Mouse (Mus musculus): ENCODE results near the gene Otulinl. TPM values are rescaled to one million over a fixed set of nuclear protein-coding genes. Genes with fewer than 3 reads are reported as not detected.
A peak's percentile ranks its signal among the peaks of the same experiment; 100 is the strongest.

Gene Otulinl
- total RNA-seq, 2 experiments from 2014 or later, result 28.3 to 29.5 TPM

- peak; percentile 51 to 54 for DNase-seq (ENCODE audit: low spot score in 2 of 2)
- intact Hi-C loops (cut with DNase I), result no loop called here
These were observed 56.1 kb downstream of the Otulinl start for GRCm38 (mm10) chr15:27625014-27625889.

DNA sequence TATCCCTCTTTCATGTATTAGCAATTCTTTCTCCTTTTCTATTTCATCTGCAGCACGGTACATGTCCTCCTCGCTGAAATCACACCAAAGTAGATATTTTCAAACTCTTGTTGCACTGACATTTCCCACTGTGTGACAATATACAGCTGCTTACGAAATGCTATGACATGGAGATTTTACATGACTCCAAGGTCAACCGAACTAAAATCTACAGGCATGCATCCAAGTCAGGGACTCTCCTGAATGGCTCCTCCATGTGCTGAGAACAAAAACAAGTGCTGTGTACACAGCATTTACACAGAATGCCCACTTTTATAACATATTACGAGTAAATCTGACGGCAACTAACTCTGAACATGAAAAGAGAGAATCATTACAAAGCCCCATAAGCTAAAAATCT lies 58.1 kb downstream of the Otulinl start:
- intact Hi-C loops (cut with DNase I), result no loop called here
- no peak for DNase-seq (ENCODE audit: low spot score in 2 of 2)

DNA sequence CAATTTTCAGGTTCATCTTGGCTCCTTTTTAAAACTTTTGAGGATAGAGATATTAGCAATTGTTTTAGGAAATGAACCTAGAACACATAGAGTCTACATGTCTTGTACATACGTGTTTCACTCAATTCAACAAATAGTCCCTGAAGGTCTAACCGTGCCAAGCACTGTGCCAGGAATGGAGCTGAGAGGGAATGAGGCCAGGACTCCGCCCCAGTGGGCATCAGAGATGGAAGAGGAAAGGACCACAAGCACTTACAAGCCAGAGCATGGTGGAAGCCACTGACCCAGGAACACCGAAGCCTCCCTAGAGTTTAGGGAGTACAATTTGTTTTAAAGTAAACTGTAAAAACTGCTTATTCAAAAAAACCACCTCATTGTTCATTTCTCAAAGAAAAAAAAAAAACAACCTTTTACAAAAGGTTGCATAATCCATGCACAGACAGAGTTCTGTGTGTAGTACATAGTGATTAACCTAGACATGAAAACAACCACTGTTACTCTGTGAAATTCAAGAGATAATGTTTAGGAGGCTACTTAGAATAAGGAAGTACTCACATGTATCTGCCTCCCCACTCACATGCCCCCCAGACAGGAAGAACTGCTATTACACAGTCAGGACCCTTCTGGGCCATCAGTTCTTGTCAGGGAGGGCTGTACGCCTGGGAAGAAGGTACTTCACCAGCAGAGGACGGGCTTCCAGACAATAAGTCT lies 60.7 kb downstream of the Otulinl start:
- DNase-seq (ENCODE audit: low spot score in 2 of 2), result no peak
- intact Hi-C loops (cut with DNase I), result no loop called here

DNA sequence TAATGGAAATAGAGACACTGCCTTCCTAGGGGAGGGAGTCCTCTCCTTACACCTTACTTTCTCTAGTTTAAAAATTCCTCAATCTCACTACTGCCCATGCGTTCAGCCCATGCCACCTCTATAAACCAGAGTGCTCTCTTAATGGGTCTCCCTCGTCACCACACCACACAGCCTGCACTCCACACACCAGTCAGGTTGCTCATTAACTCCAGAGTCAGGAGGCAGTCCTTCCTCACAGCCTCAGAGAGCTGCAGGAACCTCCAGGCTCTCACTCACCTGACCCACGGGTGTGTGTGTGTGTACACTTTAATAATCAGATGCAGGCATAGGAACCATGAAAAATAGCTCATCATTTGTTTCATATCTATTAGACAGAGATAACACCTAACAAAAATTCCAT lies 61.7 kb downstream of the Otulinl start:
- intact Hi-C loops (cut with DNase I), result no loop called here

DNA sequence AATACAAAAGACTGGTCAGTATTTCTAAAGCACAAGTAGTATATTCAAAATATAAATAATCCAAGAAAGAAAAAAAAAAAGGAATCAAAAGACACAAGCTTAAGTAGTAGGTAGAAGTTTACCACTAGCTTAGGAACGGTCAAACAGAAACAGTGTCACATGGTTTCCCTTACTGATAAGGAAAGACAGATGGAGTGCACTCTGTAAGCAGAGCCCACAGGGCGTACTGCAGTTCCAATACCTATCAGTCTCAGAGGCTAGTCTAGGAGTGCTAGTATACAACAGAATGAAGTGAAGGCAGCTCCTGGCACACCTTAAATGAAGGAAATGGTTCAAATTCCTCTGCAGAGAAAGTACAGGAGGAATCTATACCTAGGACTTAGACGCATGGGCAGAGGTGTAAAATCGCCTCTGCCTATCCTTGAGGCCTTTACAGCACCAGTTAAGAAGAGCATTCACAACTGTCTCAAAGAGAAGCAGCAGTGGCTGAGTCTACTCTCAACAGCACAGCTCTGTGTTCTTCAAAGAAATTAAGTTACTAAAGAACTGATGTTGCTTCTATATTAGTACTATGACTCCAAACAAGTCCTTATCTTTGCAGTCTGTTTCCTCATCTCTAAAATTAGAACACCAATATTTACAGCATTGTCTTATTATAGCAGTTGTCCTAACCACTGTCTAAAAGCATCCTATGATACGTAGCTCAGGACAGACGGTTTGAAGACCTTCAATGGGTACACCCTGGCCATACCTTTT lies 62.4 kb downstream of the Otulinl start:
- intact Hi-C loops (cut with DNase I), result no loop called here
- no peak for DNase-seq (ENCODE audit: low spot score in 2 of 2)

More for the DNA sequence above, 61.7 kb downstream of the Otulinl start:
- no peak for DNase-seq (ENCODE audit: low spot score in 2 of 2)

DNA sequence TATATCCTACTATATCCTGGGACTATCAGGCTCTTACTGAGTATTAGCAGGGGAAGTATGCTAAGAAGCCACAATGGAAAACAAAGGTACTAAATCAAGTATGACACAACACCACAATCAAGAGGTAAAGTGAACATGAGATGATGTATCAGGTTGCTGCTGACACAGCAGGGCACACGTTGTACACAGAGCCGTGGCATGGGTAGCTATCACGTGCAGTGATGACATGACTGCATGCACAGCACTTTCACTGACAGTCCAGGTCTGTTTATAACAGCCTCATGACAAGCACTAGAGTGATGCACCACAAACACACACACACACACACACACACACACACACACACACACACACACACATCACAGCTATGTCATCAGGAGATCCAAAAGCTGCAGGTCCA lies 64.2 kb downstream of the Otulinl start:
- DNase-seq (ENCODE audit: low spot score in 2 of 2), result no peak
- intact Hi-C loops (cut with DNase I), result no loop called here

- DNase-seq (ENCODE audit: low spot score in 2 of 2), result no peak
These were observed 65.2 kb downstream of the Otulinl start for GRCm38 (mm10) chr15:27616159-27616558.

GRCm38 (mm10) chr15:27613255-27613654 lies 68.1 kb downstream of the Otulinl start:
- intact Hi-C loops (cut with DNase I), result loop anchor here (2.0 kb wide), 1 partner anchor 288 kb away; no protein-coding TSS in a partner anchor
- no peak for DNase-seq (ENCODE audit: low spot score in 2 of 2)

More at GRCm38 (mm10) chr15:27616159-27616558, 65.2 kb downstream of the Otulinl start:
- intact Hi-C loops (cut with DNase I), result no loop called here

DNA sequence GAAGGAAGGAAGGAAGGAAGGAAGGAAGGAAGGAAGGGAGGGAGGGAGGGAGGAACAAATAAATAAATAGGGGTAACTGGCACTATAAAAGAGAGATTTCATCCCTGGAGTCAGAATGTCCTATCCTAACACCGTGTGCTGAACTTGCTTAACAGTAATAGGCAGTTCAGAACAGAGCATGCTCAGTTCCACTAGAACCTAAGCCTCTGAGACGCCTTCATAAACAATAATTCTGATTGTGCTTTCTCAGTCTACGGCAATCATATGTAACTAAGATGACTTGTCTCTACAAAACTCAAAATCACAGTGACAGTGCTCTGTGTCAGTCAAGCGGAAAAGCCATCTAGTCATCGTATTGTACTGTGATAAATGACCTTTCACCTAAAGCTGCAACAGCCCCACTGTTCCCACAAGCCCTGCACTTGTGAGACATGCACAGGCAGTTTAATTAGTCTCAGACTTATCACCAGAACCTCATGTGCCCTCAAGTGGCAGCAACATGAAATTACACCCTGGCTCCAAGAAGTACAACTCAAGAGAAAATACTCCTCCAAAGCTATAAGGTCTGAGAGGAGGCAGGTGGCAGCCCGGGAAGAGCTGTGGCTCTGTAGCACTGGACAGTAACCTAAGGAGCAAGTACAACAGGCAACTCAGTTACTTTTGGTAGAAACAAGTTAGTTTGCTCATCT lies 68.7 kb downstream of the Otulinl start:
- intact Hi-C loops (cut with DNase I), result loop anchor here (2.0 kb wide), 1 partner anchor 288 kb away; no protein-coding TSS in a partner anchor
- DNase-seq (ENCODE audit: low spot score in 2 of 2), result peak; percentile 66 to 73

GRCm38 (mm10) chr15:27609554-27609953 lies 71.8 kb downstream of the Otulinl start:
- intact Hi-C loops (cut with DNase I), result no loop called here
- no peak for DNase-seq (ENCODE audit: low spot score in 2 of 2)

DNA sequence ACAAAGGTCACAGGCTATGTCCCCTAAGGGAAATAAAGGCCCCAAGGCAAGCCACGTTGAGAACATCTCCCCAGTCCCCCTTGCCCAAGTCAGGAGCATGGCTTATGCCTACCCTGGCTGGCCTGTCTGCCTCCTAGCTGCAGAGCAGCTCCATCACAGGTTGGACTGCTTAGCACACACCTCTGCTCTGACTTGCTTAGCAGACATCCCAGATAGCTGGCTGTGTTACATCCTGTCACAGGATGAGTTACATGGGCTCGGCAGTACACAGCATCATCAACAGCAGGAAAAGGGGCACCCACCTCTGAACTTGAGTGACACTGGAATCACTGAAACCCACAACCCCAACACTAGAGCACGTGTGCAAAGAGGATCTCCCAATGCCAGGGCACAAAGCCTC lies 76.1 kb downstream of the Otulinl start:
- no peak for DNase-seq (ENCODE audit: low spot score in 2 of 2)
- intact Hi-C loops (cut with DNase I), result no loop called here

Other genes starting within 250 kb of the Otulinl start
- 100 to 1,000 TPM; 173 to 186 TPM for gene Ank, start 214.9 kb downstream of the Otulinl start, total RNA-seq (2021)
- gene Otulin, start 50.9 kb downstream of the Otulinl start, total RNA-seq (2021), result 10 to 100 TPM; 20.5 to 25.8 TPM